Mouse (Mus musculus) pancreas, adult 10 weeks (tissue): ENCODE measurements around the gene Fam162b. TPM values are rescaled to one million over a fixed set of nuclear protein-coding genes. Genes with fewer than 3 reads are reported as not detected.

Source experiments
- polyA plus RNA-seq: library from polyadenylated mRNA; stranded (reverse); fragments of 350-450 nt; fragmentation: Illumina TruSeq; extraction: RNeasy Lipid Tissue Mini Kit (QIAGEN cat#74804); gene quantifications from one replicate; pipeline ENCODE4 v1.2.3, GENCODE M21; 2015; ENCODE audit warnings: low read depth, low replicate concordance; ENCODE audit not compliant: insufficient read depth

The Fam162b gene
- polyA plus RNA-seq, result not detected

DNA sequence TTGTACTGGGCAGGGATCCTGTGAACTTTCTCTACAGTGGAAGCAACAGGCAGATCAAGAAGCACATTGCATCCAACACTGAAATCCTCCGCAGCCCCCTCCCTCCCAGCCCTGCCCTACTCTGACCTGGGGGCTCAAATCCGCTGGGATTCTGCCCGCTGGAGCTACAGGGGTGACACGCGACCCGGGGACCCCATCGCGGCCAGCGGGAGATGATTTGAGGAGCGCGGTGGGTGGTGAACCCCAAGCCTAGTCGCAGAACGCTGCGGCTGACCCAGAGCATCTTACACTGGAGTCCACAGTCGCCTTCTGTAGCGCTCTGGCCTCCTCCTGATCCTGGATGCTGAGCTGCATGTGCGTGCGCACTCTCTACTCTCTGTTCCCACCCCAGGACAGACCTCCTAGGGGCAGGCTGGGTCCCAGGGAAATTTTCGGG is at the start of gene Fam162b:
Gene Fam162b, minus strand, starts transcription at position 379 of the 436 bp plus-strand sequence.

GRCm38 (mm10) chr10:51631411-51632136 is 41.3 kb upstream of the Fam162b start, which contains the start of gene Gprc6a:
Gprc6a (minus strand) TSS chr10:51631461.

Other genes with a start within 250 kb of the Fam162b start
- 1.1 TPM for gene Gm49339, start 109.9 kb downstream of the Fam162b start, polyA plus RNA-seq
- gene Lilr4b, start 109.9 kb downstream of the Fam162b start, polyA plus RNA-seq, result 5.9 TPM
- 5.4 TPM for gene Lilrb4a, start 99.6 kb downstream of the Fam162b start, polyA plus RNA-seq
- not detected for gene Gprc6a, start 40.9 kb upstream of the Fam162b start, polyA plus RNA-seq
- 4.8 TPM for gene Rfx6, start 87.2 kb upstream of the Fam162b start, polyA plus RNA-seq